ENCODE assay signal across 13 mouse cellular contexts in genomic region chr1:151943681-151944237, GRCm38 (mm10).
DNase-seq lines count a peak whose midpoint lies in the region; ATAC-seq and TF ChIP-seq lines count a peak whose summit lies in the region.
"Had no signal": no experiment of that assay in that cellular context is flagged by ENCODE, and none has a peak within 500 bp of the region (broad histone marks: within the 10 kb centered on the region; RNA-seq: fewer than 3 reads in every experiment).

No protein-coding gene starts in this region.

- no peaks in the 10 kb centered on the region for H3K36me3 ChIP-seq in heart, embryonic 14.5 days (ENCODE audit: control insufficient read depth, insufficient read depth, low read length)
- no peaks in the 10 kb centered on the region for H3K36me3 ChIP-seq in forebrain, embryonic 11.5 days (ENCODE audit: control insufficient read depth, insufficient read depth, low read length)
- no peaks in the 10 kb centered on the region for H3K36me3 ChIP-seq in hindbrain, postnatal 0 days (ENCODE audit: insufficient read depth, low read length)
- no peaks in the 10 kb centered on the region for H3K36me3 ChIP-seq in neural tube, embryonic 14.5 days (ENCODE audit: control insufficient read depth, insufficient read depth, low read length)
- H3K36me3 ChIP-seq: limb, embryonic 13.5 days had no signal

- no peak for ATAC-seq in heart, embryonic 14.5 days (ENCODE audit: insufficient number of reproducible peaks, insufficient read depth, low FRiP score, low read depth)
- peak; percentile 61; the same call in 1 of the 2 replicates for ATAC-seq in forebrain, embryonic 11.5 days (replicated peaks; ENCODE audit: low FRiP score)
- no peak for ATAC-seq in hindbrain, postnatal 0 days
- peak; percentile 49; the same call in 1 of the 2 replicates for ATAC-seq in neural tube, embryonic 14.5 days (ENCODE audit: low read depth)

- H3K4me1 ChIP-seq in heart, embryonic 14.5 days (ENCODE audit: control insufficient read depth in 2 of 2, insufficient read depth in 2 of 2, low read length in 2 of 2), result peaks cover 44 to 77% of the 10 kb centered on the region in 2 experiments
- peaks cover 18% of the 10 kb centered on the region for H3K4me1 ChIP-seq in forebrain, embryonic 11.5 days (replicated peaks; ENCODE audit: control insufficient read depth, insufficient read depth, low read length)
- H3K4me1 ChIP-seq in hindbrain, postnatal 0 days (ENCODE audit: insufficient read depth, low read length), result peaks cover 25% of the 10 kb centered on the region
- H3K4me1 ChIP-seq in neural tube, embryonic 14.5 days (ENCODE audit: control insufficient read depth, insufficient read depth, low read length), result peaks cover 30% of the 10 kb centered on the region

- H3K4me2 ChIP-seq in heart, embryonic 14.5 days (ENCODE audit: low read length), result no peak overlapping the region
- H3K4me2 ChIP-seq in forebrain, embryonic 11.5 days (ENCODE audit: low read depth, low read length, severe bottlenecking), result no peak overlapping the region
- no peak overlapping the region for H3K4me2 ChIP-seq in hindbrain, postnatal 0 days (ENCODE audit: low read depth, low read length)
- no peak overlapping the region for H3K4me2 ChIP-seq in neural tube, embryonic 14.5 days (ENCODE audit: low read depth, low read length)
- H3K4me2 ChIP-seq: limb, embryonic 13.5 days had no signal

- DNase-seq in heart, adult 8-10 months (ENCODE audit: low spot score), result no peak
- DNase-seq in forebrain, embryonic 11.5 days (ENCODE audit: low spot score), result peak; percentile 27
- peak; percentile 8 for DNase-seq in hindbrain, postnatal 0 days (ENCODE audit: low spot score)
- no peak for DNase-seq in layer of hippocampus, postnatal 10 days (ENCODE audit: low spot score in 2 of 2)
- no peak for DNase-seq in retina, postnatal 1 day
- DNase-seq in thymus, postnatal 14 days, result no peak
- DNase-seq: heart, postnatal 10 days; lung, adult 18-20 months; spleen, adult 18-20 months had no signal

- no peak for TF ChIP-seq CTCF in hindbrain, postnatal 0 days (IDR thresholded peaks at IDR 0.05; ENCODE audit: low read depth)

- 38% methylated on average over 8 of the region's 8 CpGs for WGBS in heart, embryonic 14.5 days
- 37% methylated on average over 8 of the region's 8 CpGs for WGBS in forebrain, embryonic 11.5 days
- 23% methylated on average over 8 of the region's 8 CpGs for WGBS in hindbrain, postnatal 0 days
- WGBS in neural tube, embryonic 14.5 days, result 25% methylated on average over 8 of the region's 8 CpGs

- no peak overlapping the region for H3K27ac ChIP-seq in heart, embryonic 14.5 days (replicated peaks in 1 of 2; ENCODE audit: control insufficient read depth in 1 of 2, insufficient read depth in 1 of 2, low read depth in 2 of 2, low read length in 2 of 2)
- H3K27ac ChIP-seq in forebrain, embryonic 11.5 days (ENCODE audit: low read depth, low read length), result no peak overlapping the region; the same call in 1 of the 2 replicates
- no peak overlapping the region for H3K27ac ChIP-seq in hindbrain, postnatal 0 days
- peak overlapping the region; percentile 75 for H3K27ac ChIP-seq in neural tube, embryonic 14.5 days (ENCODE audit: low read depth, low read length)
- H3K27ac ChIP-seq: limb, embryonic 13.5 days had no signal

- no peak overlapping the region for H3K4me3 ChIP-seq in heart, embryonic 14.5 days (ENCODE audit: control insufficient read depth in 1 of 2, insufficient read depth in 1 of 2, low read depth in 1 of 2, low read length in 2 of 2)
- H3K4me3 ChIP-seq in forebrain, embryonic 11.5 days (ENCODE audit: low read depth, low read length), result no peak overlapping the region
- no peak overlapping the region for H3K4me3 ChIP-seq in hindbrain, postnatal 0 days (ENCODE audit: low read length)
- no peak overlapping the region for H3K4me3 ChIP-seq in neural tube, embryonic 14.5 days (ENCODE audit: low read depth, low read length)
- H3K4me3 ChIP-seq: erythroblast, embryonic 14.5 days; limb, embryonic 13.5 days had no signal

- H3K9ac ChIP-seq in heart, embryonic 14.5 days (ENCODE audit: low read length), result peak overlapping the region; percentile 18; the same call in 1 of the 2 replicates
- no peak overlapping the region for H3K9ac ChIP-seq in forebrain, embryonic 11.5 days (ENCODE audit: low read length)
- H3K9ac ChIP-seq in hindbrain, postnatal 0 days (replicated peaks; ENCODE audit: low read length), result no peak overlapping the region
- H3K9ac ChIP-seq in neural tube, embryonic 14.5 days (replicated peaks; ENCODE audit: low read depth, low read length), result no peak overlapping the region
- H3K9ac ChIP-seq: limb, embryonic 13.5 days had no signal

- no peaks in the 10 kb centered on the region for H3K27me3 ChIP-seq in heart, embryonic 14.5 days (ENCODE audit: control insufficient read depth, insufficient read depth, low read length)
- no peaks in the 10 kb centered on the region for H3K27me3 ChIP-seq in forebrain, embryonic 11.5 days (ENCODE audit: control insufficient read depth, insufficient read depth, low read length)
- H3K27me3 ChIP-seq in hindbrain, postnatal 0 days (ENCODE audit: insufficient read depth, low read length), result no peaks in the 10 kb centered on the region
- no peaks in the 10 kb centered on the region for H3K27me3 ChIP-seq in neural tube, embryonic 14.5 days (ENCODE audit: control insufficient read depth, insufficient read depth, low read length)
- H3K27me3 ChIP-seq: limb, embryonic 13.5 days had no signal

- H3K9me3 ChIP-seq in heart, embryonic 14.5 days (ENCODE audit: control insufficient read depth, low read length), result no peaks in the 10 kb centered on the region
- H3K9me3 ChIP-seq in forebrain, embryonic 11.5 days (ENCODE audit: control insufficient read depth, low read length), result no peaks in the 10 kb centered on the region
- no peaks in the 10 kb centered on the region for H3K9me3 ChIP-seq in hindbrain, postnatal 0 days (ENCODE audit: low read length)
- no peaks in the 10 kb centered on the region for H3K9me3 ChIP-seq in neural tube, embryonic 14.5 days (ENCODE audit: control insufficient read depth, low read length)
- H3K9me3 ChIP-seq: limb, embryonic 13.5 days had no signal

Comparison
In these comparisons a context has a peak if more than half of its experiments do, and no peak if none do; other contexts are left out.
1. ATAC-seq: peak in forebrain, embryonic 11.5 days (single experiment) and neural tube, embryonic 14.5 days (single experiment); none in heart, embryonic 14.5 days (single experiment) and hindbrain, postnatal 0 days (single experiment).
2. DNase-seq: peak in forebrain, embryonic 11.5 days (single experiment) and hindbrain, postnatal 0 days (single experiment); none in heart, adult 8-10 months (single experiment), layer of hippocampus, postnatal 10 days (0 of 2), retina, postnatal 1 day (single experiment) and thymus, postnatal 14 days (single experiment).